Mouse (Mus musculus) erythroblast, embryonic 14.5 days (primary cell): ENCODE results near the gene Epp13. TPM values are rescaled to one million over a fixed set of nuclear protein-coding genes. Genes with fewer than 3 reads are reported as not detected.

Experiments used
- H3K27me3 ChIP-seq: 2 replicates; pipeline ENCODE4 v1.6.1; 2012; ENCODE audit warnings: inconsistent platforms; ENCODE audit not compliant: control insufficient read depth
- H3K36me3 ChIP-seq: 2 replicates; pipeline ENCODE4 v1.6.1; 2012; ENCODE audit warnings: mild to moderate bottlenecking, inconsistent platforms; ENCODE audit not compliant: control insufficient read depth
- H3K4me1 ChIP-seq: 2 replicates; pipeline ENCODE4 v1.6.1; 2012; ENCODE audit warnings: inconsistent platforms; ENCODE audit not compliant: control insufficient read depth
- H3K4me3 ChIP-seq: replicated peaks from 2 replicates; pipeline ENCODE3; 2012; ENCODE audit warnings: moderate library complexity, mild to moderate bottlenecking, inconsistent platforms
- H3K9me3 ChIP-seq: 2 replicates; pipeline ENCODE4 v1.6.1; 2012; ENCODE audit warnings: low read length, inconsistent platforms, mixed read lengths; ENCODE audit not compliant: control insufficient read depth
- GATA1 ChIP-seq: IDR thresholded peaks from 2 replicates; pipeline ENCODE4 v1.6.1; 2012; ENCODE audit warnings: low read length, inconsistent platforms, mixed read lengths
- TAL1 ChIP-seq: IDR thresholded peaks from 3 replicates; pipeline ENCODE4 v1.6.1; 2012; ENCODE audit warnings: low read length, inconsistent platforms, mixed read lengths
- polyA plus RNA-seq: library from polyadenylated mRNA; stranded (reverse); fragments of >175 nt; gene quantifications from 2 replicates; pipeline ENCODE4 v1.2.3, GENCODE M21; 2012

Epp13 gene
- polyA plus RNA-seq, 1 experiment: not detected

DNA sequence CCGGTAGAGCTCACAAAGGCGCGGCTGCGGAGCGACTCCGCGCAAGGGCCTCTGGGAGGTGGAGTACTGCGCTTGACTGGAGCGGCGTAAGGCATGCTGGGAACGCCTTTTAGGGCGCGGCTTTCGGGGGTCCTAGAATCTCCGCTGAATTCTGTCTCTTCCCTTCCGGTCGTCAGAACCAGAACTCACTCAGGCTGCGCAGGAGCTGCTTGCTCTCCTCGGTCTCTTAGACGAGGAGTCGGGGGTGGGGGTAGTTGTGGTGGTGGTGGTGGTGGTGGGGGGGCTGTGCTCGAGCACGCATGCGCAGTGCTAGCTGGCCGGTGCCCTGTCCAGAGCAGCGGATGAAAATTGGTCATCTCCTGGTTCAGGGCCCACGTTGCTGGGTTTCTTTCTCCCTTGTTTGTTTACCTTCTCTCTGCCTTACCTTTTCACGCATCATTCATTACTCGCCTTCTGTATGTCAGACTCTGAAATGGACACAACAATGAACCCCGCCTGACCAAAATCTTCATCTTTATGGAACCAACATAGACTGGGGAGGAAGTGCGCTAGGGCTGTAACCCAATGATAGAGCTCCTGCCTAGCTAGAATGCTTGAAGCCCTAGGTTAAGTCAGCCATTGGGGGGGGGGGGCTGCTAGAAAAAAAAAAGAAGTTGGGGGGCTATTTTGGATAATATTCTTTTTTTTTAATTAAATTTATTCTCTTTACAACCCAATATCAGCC is 78.9 kb downstream of the Epp13 start, which contains the start of gene Zfp583:
TSS of gene Zfp583 (minus strand) at position 53 of the 724 bp plus-strand sequence.
- no peaks in the 10 kb centered on the region for H3K36me3 ChIP-seq
- peaks cover 22% of the 10 kb centered on the region for H3K4me1 ChIP-seq
- no peaks in the 10 kb centered on the region for H3K9me3 ChIP-seq
- no peaks in the 10 kb centered on the region for H3K27me3 ChIP-seq
- TF ChIP-seq GATA1 (no peak), TAL1 (no peak)
- peak within 1 kb of the TSS; percentile 67 for H3K4me3 ChIP-seq

Other genes starting within 250 kb of the Epp13 start
- not detected in 2 replicates for gene Vmn1r65, start 241.7 kb upstream of the Epp13 start, polyA plus RNA-seq
- not detected in 2 replicates for gene Nlrp4c, start 207.5 kb upstream of the Epp13 start, polyA plus RNA-seq
- 0.85 and 2.6 TPM in 2 replicates for gene Zfp787, start 96.7 kb upstream of the Epp13 start, polyA plus RNA-seq
- gene Zfp444, start 80.5 kb upstream of the Epp13 start, polyA plus RNA-seq: 1.7 and 1.8 TPM in 2 replicates
- not detected in 2 replicates for gene Galp, start 55.6 kb upstream of the Epp13 start, polyA plus RNA-seq
- gene Zscan5b, start 30.4 kb upstream of the Epp13 start, polyA plus RNA-seq: not detected in 2 replicates
- gene Zfp667, start 33.9 kb downstream of the Epp13 start, polyA plus RNA-seq: 0.06 and 0.07 TPM in 2 replicates
- gene Zfp583, start 78.6 kb downstream of the Epp13 start, polyA plus RNA-seq: 0.02 TPM in 1 of 2 replicates, not detected in the other
- gene Gm3854, start 91.0 kb downstream of the Epp13 start, polyA plus RNA-seq: not detected in 2 replicates
- not detected in 2 replicates for gene Zfp78, start 110.6 kb downstream of the Epp13 start, polyA plus RNA-seq
- 0.01 TPM in 1 of 2 replicates, not detected in the other for gene Zfp28, start 130.6 kb downstream of the Epp13 start, polyA plus RNA-seq
- gene Smim17, start 146.0 kb downstream of the Epp13 start, polyA plus RNA-seq: not detected in 2 replicates
- not detected in 2 replicates for gene Gm20715, start 157.6 kb downstream of the Epp13 start, polyA plus RNA-seq
- gene Olfr1344, start 186.0 kb downstream of the Epp13 start, polyA plus RNA-seq: not detected in 2 replicates
- gene Olfr1336, start 203.5 kb downstream of the Epp13 start, polyA plus RNA-seq: 0.01 TPM in 1 of 2 replicates, not detected in the other
- not detected in 2 replicates for gene Olfr1346, start 214.4 kb downstream of the Epp13 start, polyA plus RNA-seq
- gene Olfr5, start 234.2 kb downstream of the Epp13 start, polyA plus RNA-seq: not detected in 2 replicates
- not detected in 2 replicates for gene Olfr1347, start 247.0 kb downstream of the Epp13 start, polyA plus RNA-seq